In the genomic region with DNA sequence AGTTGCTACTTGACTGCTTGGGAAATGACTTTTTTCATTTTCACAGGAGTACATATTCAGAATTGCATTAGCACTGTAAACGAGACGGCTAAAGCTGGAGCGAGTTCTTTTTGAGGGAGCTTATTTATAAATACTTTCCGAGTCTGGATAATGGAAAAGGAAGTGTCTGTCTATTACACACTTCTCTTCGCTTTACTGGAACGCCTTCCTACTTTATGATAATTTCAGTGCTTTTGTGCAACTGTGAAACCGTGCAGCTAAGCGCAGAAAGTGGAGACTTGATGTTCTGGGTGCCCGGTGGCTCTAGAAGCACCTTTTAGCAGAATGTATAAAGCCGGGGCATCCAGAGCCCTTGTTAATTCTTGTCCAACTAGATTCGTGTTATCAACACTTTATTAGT, we compare ENCODE assay signal across 11 mouse cellular contexts. TPM values are rescaled to one million over a fixed set of nuclear protein-coding genes. Genes with fewer than 3 reads are reported as not detected.
DNase-seq lines count a peak whose midpoint lies in the region; ATAC-seq and TF ChIP-seq lines count a peak whose summit lies in the region.
"Had no signal": no experiment of that assay in that cellular context is flagged by ENCODE, and none has a peak within 500 bp of the region (broad histone marks: within the 10 kb centered on the region; RNA-seq: fewer than 3 reads in every experiment).

No protein-coding gene starts in this region.

- peak overlapping the region; percentile 91 for H3K9ac ChIP-seq in heart, embryonic 16.5 days (ENCODE audit: low read length)
- peak overlapping the region; percentile 94 for H3K9ac ChIP-seq in liver, embryonic 16.5 days (ENCODE audit: low read depth, low read length)

- peaks cover 5% of the 10 kb centered on the region for H3K36me3 ChIP-seq in C2C12 (ENCODE audit: control insufficient read depth, insufficient read depth)
- H3K36me3 ChIP-seq in heart, embryonic 16.5 days (ENCODE audit: control insufficient read depth, insufficient read depth), result no peaks in the 10 kb centered on the region
- H3K36me3 ChIP-seq in liver, embryonic 16.5 days (ENCODE audit: control insufficient read depth, insufficient read depth), result no peaks in the 10 kb centered on the region; the same call in 1 of the 2 replicates

- no peaks in the 10 kb centered on the region for H3K9me3 ChIP-seq in heart, embryonic 16.5 days (replicated peaks; ENCODE audit: control insufficient read depth, low read length)
- no peaks in the 10 kb centered on the region for H3K9me3 ChIP-seq in liver, embryonic 16.5 days (replicated peaks; ENCODE audit: control insufficient read depth, low read length)

- peak overlapping the region; percentile 90 for H3K4me2 ChIP-seq in heart, embryonic 16.5 days (ENCODE audit: low read depth, low read length)
- peak overlapping the region; percentile 64 for H3K4me2 ChIP-seq in liver, embryonic 16.5 days (ENCODE audit: low read depth, low read length)

- 44% methylated on average over 11 of the region's 11 CpGs for WGBS in heart, embryonic 16.5 days
- WGBS in liver, embryonic 16.5 days (ENCODE audit: insufficient replicate concordance), result 46% methylated on average over 11 of the region's 11 CpGs

- H3K79me2 ChIP-seq in C2C12 (ENCODE audit: control insufficient read depth, insufficient read depth), result peaks cover 68% of the 10 kb centered on the region

- ATAC-seq in heart, embryonic 16.5 days (replicated peaks; ENCODE audit: extremely low read depth, insufficient read depth, low FRiP score), result no peak
- ATAC-seq in liver, embryonic 16.5 days (ENCODE audit: low read depth), result no peak
- ATAC-seq in megakaryocyte-erythroid progenitor cell, adult 5-6 weeks (replicated peaks; ENCODE audit: low FRiP score, low TSS enrichment, poor library complexity, severe bottlenecking), result no peak

- H3K79me3 ChIP-seq in C2C12 (ENCODE audit: low read depth), result peaks cover 64% of the 10 kb centered on the region

- no peaks in the 10 kb centered on the region for H3K27me3 ChIP-seq in C2C12 (ENCODE audit: control insufficient read depth, insufficient read depth, insufficient read length)
- H3K27me3 ChIP-seq in heart, embryonic 16.5 days (ENCODE audit: control insufficient read depth, insufficient read depth, low read length), result no peaks in the 10 kb centered on the region
- no peaks in the 10 kb centered on the region for H3K27me3 ChIP-seq in liver, embryonic 16.5 days (ENCODE audit: control insufficient read depth, insufficient read depth, low read depth, low read length)

- peak overlapping the region; percentile 60 for H3K4me3 ChIP-seq in C2C12 (ENCODE audit: insufficient read depth, poor library complexity, severe bottlenecking)
- peak overlapping the region; percentile 89 for H3K4me3 ChIP-seq in heart, embryonic 16.5 days (ENCODE audit: low read length)
- H3K4me3 ChIP-seq in liver, embryonic 16.5 days (ENCODE audit: low read depth, low read length), result peak overlapping the region; percentile 93

- no peak for TF ChIP-seq CTCF in C2C12 (IDR thresholded peaks at IDR 0.05; ENCODE audit: control insufficient read depth, insufficient read depth, insufficient read length)

- DNase-seq in heart, adult 11 months, result peak; percentile 33
- no peak for DNase-seq in heart, postnatal 4 days
- DNase-seq in cerebellum, adult 11-12 months, result no peak
- DNase-seq in cerebellum, postnatal 10 days, result no peak
- DNase-seq: adrenal gland, adult 8-10 months; B cell, adult 2 months had no signal

- H3ac ChIP-seq in C2C12 (ENCODE audit: control insufficient read depth, insufficient read length, low read depth), result peak overlapping the region; percentile 32

- no peak overlapping the region for H3K27ac ChIP-seq in heart, embryonic 16.5 days (ENCODE audit: low read length)
- peak overlapping the region; percentile 70 for H3K27ac ChIP-seq in liver, embryonic 16.5 days (ENCODE audit: low read length)

- H3K4me1 ChIP-seq in heart, embryonic 16.5 days (ENCODE audit: control insufficient read depth, insufficient read depth, low read length), result peaks cover 13% of the 10 kb centered on the region
- H3K4me1 ChIP-seq in liver, embryonic 16.5 days (ENCODE audit: control insufficient read depth, low read depth, low read length), result peaks cover 40% of the 10 kb centered on the region

TF ChIP-seq in C2C12, 6 proteins besides CTCF, POLR2A, EP300 and RAD21:
- TF ChIP-seq MAX (IDR thresholded peaks at IDR 0.05) (no peak), FOSL1 (IDR thresholded peaks at IDR 0.05; ENCODE audit: insufficient read depth, low read length, poor library complexity, severe bottlenecking) (no peak), MYOD1 (IDR thresholded peaks at IDR 0.05; ENCODE audit: control insufficient read depth, insufficient read length, low read depth) (no peak), MYOG (IDR thresholded peaks at IDR 0.05; ENCODE audit: control insufficient read depth, extremely low read depth, insufficient read length) (no peak), CEBPB (IDR thresholded peaks at IDR 0.05; ENCODE audit: low read depth) (no peak), USF1 (IDR thresholded peaks at IDR 0.05; ENCODE audit: low read depth) (no peak)

RNA-seq across cellular contexts. Expression of gene Cdk8, which starts 1.8 kb away (rescaled TPM):
- total RNA-seq in heart, postnatal 4 days (2021), result 10 to 100 TPM; 25.5 to 26.5 TPM
- polyA plus RNA-seq in C2C12 (2012; fragmentation: generic; extraction: Trizol), result 19.5 TPM
- polyA plus RNA-seq in heart, embryonic 16.5 days (2015; fragmentation: Nextera tagmentation; extraction: Ambion mirVana), result 6.9 and 10.4 TPM in 2 replicates
- polyA plus RNA-seq in liver, embryonic 16.5 days (2015; fragmentation: Nextera tagmentation; extraction: Ambion mirVana), result 11.5 and 11.8 TPM in 2 replicates
- 60.4 and 70.3 TPM in 2 replicates for total RNA-seq in megakaryocyte-erythroid progenitor cell, adult 5-6 weeks (2014; fragmentation: Nextera tagmentation)
- total RNA-seq in megakaryocyte-erythroid progenitor cell, adult 5-6 weeks (2017), result 51.7 and 60.3 TPM in 2 replicates

RNA-seq across cellular contexts. Expression of gene Rnf6, which starts 11.5 kb away (rescaled TPM):
- 10 to 100 TPM; 44.4 to 48.0 TPM for total RNA-seq in heart, postnatal 4 days (2021)
- 14.7 TPM for polyA plus RNA-seq in C2C12 (2012; fragmentation: generic; extraction: Trizol)
- 53.1 and 57.1 TPM in 2 replicates for polyA plus RNA-seq in heart, embryonic 16.5 days (2015; fragmentation: Nextera tagmentation; extraction: Ambion mirVana)
- 28.0 and 30.9 TPM in 2 replicates for polyA plus RNA-seq in liver, embryonic 16.5 days (2015; fragmentation: Nextera tagmentation; extraction: Ambion mirVana)
- total RNA-seq in megakaryocyte-erythroid progenitor cell, adult 5-6 weeks (2014; fragmentation: Nextera tagmentation), result 14.0 and 15.1 TPM in 2 replicates
- 25.2 and 34.4 TPM in 2 replicates for total RNA-seq in megakaryocyte-erythroid progenitor cell, adult 5-6 weeks (2017)

RNA-seq across cellular contexts. Expression of gene 1700001J03Rik, which starts 47.7 kb away (rescaled TPM):
- under 1 TPM; 0.81 to 0.91 TPM for total RNA-seq in heart, postnatal 4 days (2021)
- polyA plus RNA-seq in C2C12 (2012; fragmentation: generic; extraction: Trizol), result not detected
- not detected in 2 replicates for polyA plus RNA-seq in heart, embryonic 16.5 days (2015; fragmentation: Nextera tagmentation; extraction: Ambion mirVana)
- polyA plus RNA-seq in liver, embryonic 16.5 days (2015; fragmentation: Nextera tagmentation; extraction: Ambion mirVana), result not detected in 2 replicates
- total RNA-seq in megakaryocyte-erythroid progenitor cell, adult 5-6 weeks (2014; fragmentation: Nextera tagmentation), result not detected in 2 replicates
- not detected in 2 replicates for total RNA-seq in megakaryocyte-erythroid progenitor cell, adult 5-6 weeks (2017)
- total RNA-seq: neutrophil, adult 5-6 weeks had no signal
